Mouse (Mus musculus) CH12.LX (cell line): Measurements from ENCODE around the gene Tdrd9. TPM values are rescaled to one million over a fixed set of nuclear protein-coding genes. Genes with fewer than 3 reads are reported as not detected.
A peak's percentile ranks its signal among the peaks of the same experiment; 100 is the strongest.

Experiments
- DNase-seq: peaks from one replicate; pipeline ENCODE4 v3.0.0-alpha.2; 2013; ENCODE audit errors: extremely low read depth
- H3K27ac ChIP-seq: 2 replicates; pipeline ENCODE4 v1.5.1; 2012; ENCODE audit warnings: low read depth, mild to moderate bottlenecking, control low read depth, moderate library complexity; ENCODE audit not compliant: insufficient read depth
- H3K27me3 ChIP-seq: replicated peaks from 2 replicates; pipeline ENCODE3; 2012; ENCODE audit warnings: inconsistent platforms
- H3K36me3 ChIP-seq, 2 experiments: replicated peaks in 1 of 2; 2 replicates each; pipeline versions ENCODE3 to v1.6.1; 2012; ENCODE audit warnings: inconsistent platforms in 1 of 2, low read length in 1 of 2, mild to moderate bottlenecking in 1 of 2, mixed read lengths in 1 of 2, moderate library complexity in 1 of 2; ENCODE audit not compliant: control insufficient read depth in 1 of 2, insufficient read depth in 1 of 2
- H3K4me1 ChIP-seq, 2 experiments: 2 replicates each; pipeline ENCODE4 v1.6.1; 2012; ENCODE audit warnings: inconsistent platforms in 1 of 2, moderate library complexity in 1 of 2; ENCODE audit not compliant: insufficient read depth in 2 of 2, control insufficient read depth in 1 of 2
- H3K4me2 ChIP-seq: 2 replicates; pipeline ENCODE4 v1.6.1; 2012; ENCODE audit warnings: low read depth, mild to moderate bottlenecking, control low read depth; ENCODE audit not compliant: poor library complexity, insufficient read depth, severe bottlenecking
- H3K4me3 ChIP-seq, 3 experiments: fragments of 150-350 bp in 1 of 3; sonication (generic) in 1 of 3; replicated peaks in 1 of 3; 2 replicates each; pipeline versions ENCODE3 to v1.5.1; 2011 to 2012; ENCODE audit warnings: low read depth in 2 of 3, low read length in 2 of 3, mild to moderate bottlenecking in 2 of 3, moderate library complexity in 2 of 3, control low read depth in 1 of 3, improper control_type of control experiment in 1 of 3, inconsistent platforms in 1 of 3, mixed read lengths in 1 of 3; ENCODE audit not compliant: poor library complexity in 1 of 3
- H3K79me2 ChIP-seq: replicated peaks from 2 replicates; pipeline ENCODE4 v1.6.1; 2012; ENCODE audit warnings: mild to moderate bottlenecking, moderate library complexity; ENCODE audit not compliant: control insufficient read depth, poor library complexity, insufficient read depth, severe bottlenecking; ENCODE audit errors: extremely low read depth
- H3K9ac ChIP-seq: 2 replicates; pipeline ENCODE4 v1.6.1; 2012; ENCODE audit warnings: low read depth, mild to moderate bottlenecking, control low read depth, moderate library complexity; ENCODE audit not compliant: insufficient read depth
- H3K9me3 ChIP-seq: replicated peaks from 2 replicates; pipeline ENCODE3; 2012; ENCODE audit warnings: low read length, inconsistent platforms, mixed read lengths
- CHD1 ChIP-seq: IDR thresholded peaks from 2 replicates; pipeline ENCODE4 v1.6.1; 2012; ENCODE audit warnings: low read depth, low read length, improper control_type of control experiment, inconsistent platforms
- CHD2 ChIP-seq: IDR thresholded peaks from 2 replicates; pipeline ENCODE4 v1.6.1; 2011; ENCODE audit warnings: low read length, improper control_type of control experiment
- CTCF ChIP-seq, 2 experiments: IDR thresholded peaks in 1 of 2; conservative IDR thresholded peaks in 1 of 2; 2 replicates each; pipeline ENCODE4 v1.5.1; 2011 to 2012; ENCODE audit warnings: low read depth in 2 of 2, low read length in 2 of 2, improper control_type of control experiment in 1 of 2, inconsistent platforms in 1 of 2, mild to moderate bottlenecking in 1 of 2, moderate library complexity in 1 of 2
- EP300 ChIP-seq: IDR thresholded peaks from 2 replicates; pipeline ENCODE4 v1.6.1; 2011; ENCODE audit warnings: low read length, improper control_type of control experiment
- ETS1 ChIP-seq: conservative IDR thresholded peaks from 2 replicates; pipeline ENCODE4 v1.6.1; 2012; ENCODE audit warnings: low read depth, mild to moderate bottlenecking, inconsistent platforms, low read length, improper control_type of control experiment, moderate library complexity
- HCFC1 ChIP-seq: IDR thresholded peaks from 2 replicates; pipeline ENCODE4 v1.6.1; 2012; ENCODE audit warnings: low read depth, mild to moderate bottlenecking, inconsistent platforms, low read length, improper control_type of control experiment
- IRF4 ChIP-seq: IDR thresholded peaks from 2 replicates; pipeline ENCODE4 v1.6.1; 2014; ENCODE audit warnings: low read depth, mild to moderate bottlenecking, inconsistent platforms, low read length, improper control_type of control experiment
- JUN ChIP-seq: IDR thresholded peaks from 2 replicates; pipeline ENCODE4 v1.6.1; 2011; ENCODE audit warnings: low read depth, mild to moderate bottlenecking, low read length, improper control_type of control experiment, moderate library complexity; ENCODE audit not compliant: insufficient read depth
- KAT2A ChIP-seq: IDR thresholded peaks from 2 replicates; pipeline ENCODE4 v1.6.1; 2012; ENCODE audit warnings: low read length, improper control_type of control experiment, inconsistent platforms; ENCODE audit not compliant: insufficient replicate concordance
- MXI1 ChIP-seq: IDR thresholded peaks from 2 replicates; pipeline ENCODE4 v1.6.1; 2011; ENCODE audit warnings: mild to moderate bottlenecking, low read depth, low read length, improper control_type of control experiment
- MYC ChIP-seq: IDR thresholded peaks from 2 replicates; pipeline ENCODE4 v1.6.1; 2011; ENCODE audit warnings: low read depth, mild to moderate bottlenecking, improper control_type of control experiment, low read length
- NELFE ChIP-seq: IDR thresholded peaks from 2 replicates; pipeline ENCODE4 v1.6.1; 2011; ENCODE audit warnings: low read depth, low read length, improper control_type of control experiment
- NRF1 ChIP-seq: IDR thresholded peaks from 2 replicates; pipeline ENCODE4 v1.6.1; 2014; ENCODE audit warnings: low read depth, mild to moderate bottlenecking, inconsistent platforms, low read length, improper control_type of control experiment, moderate library complexity
- PAX5 ChIP-seq: IDR thresholded peaks from 2 replicates; pipeline ENCODE4 v1.6.1; 2012; ENCODE audit warnings: low read length, inconsistent platforms, mixed read lengths
- POLR2A ChIP-seq: IDR thresholded peaks from 2 replicates; pipeline ENCODE4 v1.6.1; 2011; ENCODE audit warnings: low read depth, mild to moderate bottlenecking, improper control_type of control experiment, low read length
- POLR2AphosphoS2 ChIP-seq: IDR thresholded peaks from 2 replicates; pipeline ENCODE4 v1.6.1; 2011; ENCODE audit warnings: low read depth, low read length, improper control_type of control experiment
- RAD21 ChIP-seq: IDR thresholded peaks from 2 replicates; pipeline ENCODE4 v1.6.1; 2011; ENCODE audit warnings: low read depth, mild to moderate bottlenecking, low read length, improper control_type of control experiment, moderate library complexity
- RCOR1 ChIP-seq: conservative IDR thresholded peaks from 2 replicates; pipeline ENCODE4 v1.6.1; 2012; ENCODE audit warnings: low read depth, mild to moderate bottlenecking, inconsistent platforms, low read length, improper control_type of control experiment
- SIN3A ChIP-seq: IDR thresholded peaks from 2 replicates; pipeline ENCODE4 v1.6.1; 2012; ENCODE audit warnings: low read length, improper control_type of control experiment, inconsistent platforms
- SMC3 ChIP-seq: IDR thresholded peaks from 2 replicates; pipeline ENCODE4 v1.6.1; 2011; ENCODE audit warnings: low read depth, low read length, improper control_type of control experiment
- TBP ChIP-seq: conservative IDR thresholded peaks from 2 replicates; pipeline ENCODE4 v1.6.1; 2011; ENCODE audit warnings: low read depth, low read length, improper control_type of control experiment
- USF1 ChIP-seq: IDR thresholded peaks from 2 replicates; pipeline ENCODE4 v1.6.1; 2014; ENCODE audit warnings: low read depth, mild to moderate bottlenecking, inconsistent platforms, low read length, improper control_type of control experiment
- USF2 ChIP-seq: conservative IDR thresholded peaks from 2 replicates; pipeline ENCODE4 v1.6.1; 2011; ENCODE audit warnings: low read depth, low read length, improper control_type of control experiment
- ZC3H11A ChIP-seq: IDR thresholded peaks from 2 replicates; pipeline ENCODE4 v1.6.1; 2012; ENCODE audit warnings: low read depth, mild to moderate bottlenecking, inconsistent platforms, low read length, improper control_type of control experiment
- ZKSCAN1 ChIP-seq: IDR thresholded peaks from 2 replicates; pipeline ENCODE4 v1.6.1; 2012; ENCODE audit warnings: low read depth, inconsistent platforms, low read length, improper control_type of control experiment, borderline replicate concordance
- ZMIZ1 ChIP-seq: IDR thresholded peaks from 2 replicates; pipeline ENCODE4 v1.6.1; 2012; ENCODE audit warnings: low read depth, mild to moderate bottlenecking, inconsistent platforms, low read length, improper control_type of control experiment
- ZNF384 ChIP-seq: IDR thresholded peaks from 2 replicates; pipeline ENCODE4 v1.6.1; 2012; ENCODE audit warnings: low read depth, low read length, improper control_type of control experiment, inconsistent platforms
- dilution Hi-C: fragments of 300-500 bp; cut with MboI; formaldehyde crosslinking; loops from 2 replicates; pipeline ENCODE4 v1.14.3; 2020; ENCODE audit warnings: low sequenced_read_pairs; ENCODE audit not compliant: extremely low pct_unique_long_range_greater_than_20kb, extremely low pct_ligation_motif_present
- in situ Hi-C: fragments of 300-500 bp; cut with MboI; formaldehyde crosslinking; loops from 3 replicates; pipeline ENCODE4 v1.14.3; 2019; ENCODE audit warnings: low sequenced_read_pairs, low pct_ligation_motif_present, low pct_unique_long_range_greater_than_20kb, mixed read lengths
- polyA plus RNA-seq: library from polyadenylated mRNA; unstranded; fragments of >175 nt; gene quantifications from 2 replicates; pipeline ENCODE4 v1.2.1, GENCODE M21; 2012; ENCODE audit warnings: low read depth; ENCODE audit not compliant: insufficient read length
- total RNA-seq, 2 experiments: library from RNA; depleted of rRNA; stranded (reverse); fragments of 300-350 nt in 1 of 2; fragments of >200 nt in 1 of 2; gene quantifications; 2 replicates each; pipeline ENCODE4 v1.2.3; 2012 to 2014

Gene Tdrd9
- total and polyA plus RNA-seq, 3 experiments: not detected

DNA sequence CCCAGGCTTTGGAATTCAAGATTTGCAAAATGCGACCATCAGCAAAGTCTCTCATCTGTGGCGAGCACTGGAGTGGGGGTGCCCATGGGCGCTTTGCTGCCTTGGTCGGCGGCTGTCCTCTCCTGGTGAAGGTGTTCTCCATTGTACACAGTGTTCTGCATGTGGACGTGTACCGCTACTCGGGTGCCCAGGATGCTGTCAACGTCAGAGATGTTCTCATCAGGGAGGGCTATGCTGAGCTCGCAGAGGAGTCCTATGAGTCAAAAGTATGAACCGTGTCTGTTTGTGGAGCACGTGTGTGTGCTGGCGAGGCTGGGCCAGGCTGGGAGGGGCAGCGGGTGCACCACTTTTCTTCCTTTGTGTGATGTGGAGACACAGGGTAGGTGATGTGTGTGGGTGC, 71.3 kb downstream of the Tdrd9 start:
- no peak for TF ChIP-seq RAD21
- TF ChIP-seq USF1: no peak
- no peak for TF ChIP-seq NELFE
- no peak for TF ChIP-seq SIN3A
- no peak for TF ChIP-seq NRF1
- TF ChIP-seq TBP: no peak
- TF ChIP-seq PAX5: no peak
- TF ChIP-seq IRF4: no peak
- no peak for TF ChIP-seq USF2
- no peak for TF ChIP-seq JUN
- no peak for TF ChIP-seq HCFC1
- no peak for TF ChIP-seq RCOR1
- TF ChIP-seq EP300: no peak
- TF ChIP-seq, all 38 proteins: peak for 0
- no peak overlapping the region for H3K4me2 ChIP-seq
- no peaks in the 10 kb centered on the region for H3K79me2 ChIP-seq
- dilution Hi-C loops (no loop called here), in situ Hi-C loops (no loop called here)
- no peaks in the 10 kb centered on the region for H3K36me3 ChIP-seq
- no peak overlapping the region for H3K9ac ChIP-seq
- no peak overlapping the region for H3K27ac ChIP-seq
- DNase-seq: no peak
- peaks cover 2% of the 10 kb centered on the region for H3K9me3 ChIP-seq
- no peaks in the 10 kb centered on the region for H3K4me1 ChIP-seq
- peaks cover 87% of the 10 kb centered on the region for H3K27me3 ChIP-seq
- H3K4me3 ChIP-seq: no peak overlapping the region

DNA sequence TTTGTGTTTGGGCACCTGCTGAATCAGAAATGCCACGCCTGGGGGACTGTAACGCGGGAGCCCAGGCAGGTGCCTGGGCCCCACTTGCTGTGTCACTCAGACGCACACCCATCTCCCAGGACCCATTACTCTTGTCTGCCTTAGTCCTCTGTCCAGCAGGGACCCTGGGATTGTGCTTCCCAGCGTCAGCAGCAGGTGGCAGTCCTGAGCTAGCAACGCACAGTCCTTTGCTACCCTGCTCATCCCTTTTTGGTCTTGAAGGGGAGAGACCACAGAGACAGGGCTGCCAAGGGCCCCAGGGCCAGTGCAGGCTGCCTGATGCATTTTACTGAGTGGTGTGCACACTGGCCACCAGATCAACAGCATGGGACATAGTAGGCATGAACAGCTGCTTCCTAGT, 106.3 kb downstream of the Tdrd9 start:
- Histone ChIP-seq H3K4me3 (no peak overlapping the region), H3K9ac (no peak overlapping the region), H3K27ac (no peak overlapping the region), H3K27me3 (peaks cover 66% of the 10 kb centered on the region), H3K9me3 (no peaks in the 10 kb centered on the region), H3K36me3 (no peaks in the 10 kb centered on the region), H3K4me2 (no peak overlapping the region), H3K4me1 (no peaks in the 10 kb centered on the region), H3K79me2 (no peaks in the 10 kb centered on the region)
- dilution Hi-C loops (no loop called here), in situ Hi-C loops (no loop called here)
- TF ChIP-seq JUN (no peak), RAD21 (peak; percentile 62), ZC3H11A (no peak), CTCF (conservative IDR thresholded peaks at IDR 0.05 in 1 of 2, IDR thresholded peaks at IDR 0.05 in 1 of 2; ENCODE audit: low read depth in 2 of 2, low read length in 2 of 2) (peak; percentile 69 to 81), SMC3 (peak; percentile 78)
- DNase-seq: peak; percentile 46

DNA sequence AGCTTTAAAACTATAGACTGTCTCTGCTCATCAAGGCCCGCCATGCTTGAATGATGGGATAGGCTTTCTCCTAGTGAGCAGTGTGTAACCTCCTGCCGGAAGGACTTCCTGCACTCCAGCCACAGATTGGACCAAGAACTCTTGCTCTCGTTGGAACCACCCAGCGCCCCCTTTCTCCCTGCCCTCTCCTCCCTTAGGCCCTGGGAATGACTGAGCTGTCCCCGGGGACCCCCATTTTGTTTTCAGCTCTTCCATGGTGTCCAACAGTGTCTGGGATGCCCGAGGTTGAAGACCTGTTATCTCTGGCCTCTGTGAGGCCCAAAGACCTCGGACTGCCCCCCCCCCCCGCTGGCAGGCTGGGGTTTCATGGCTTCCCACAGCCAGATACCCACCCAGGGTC, 108.6 kb downstream of the Tdrd9 start:
- dilution Hi-C loops: no loop called here
- TF ChIP-seq ZC3H11A (no peak), NRF1 (no peak), CHD1 (no peak), POLR2A (no peak), ETS1 (no peak), ZKSCAN1 (no peak), SIN3A (no peak), PAX5 (no peak), MXI1 (no peak), RAD21 (no peak), ZMIZ1 (no peak), USF2 (no peak), KAT2A (no peak), MYC (no peak), CHD2 (no peak), POLR2AphosphoS2 (no peak), ZNF384 (no peak), EP300 (no peak), SMC3 (no peak)
- H3K27me3 ChIP-seq: peaks cover 83% of the 10 kb centered on the region

More for the DNA sequence above, 108.6 kb downstream of the Tdrd9 start:
- H3K4me1 ChIP-seq: no peaks in the 10 kb centered on the region
- no peak overlapping the region for H3K9ac ChIP-seq
- no peak overlapping the region for H3K4me3 ChIP-seq
- no peak for DNase-seq
- H3K27ac ChIP-seq: no peak overlapping the region
- no peak overlapping the region for H3K4me2 ChIP-seq
- H3K79me2 ChIP-seq: no peaks in the 10 kb centered on the region
- peaks cover 5% of the 10 kb centered on the region for H3K9me3 ChIP-seq
- H3K36me3 ChIP-seq: no peaks in the 10 kb centered on the region
- in situ Hi-C loops: no loop called here
